Mouse (Mus musculus): Measurements from ENCODE around the gene Gltp. TPM values are rescaled to one million over a fixed set of nuclear protein-coding genes. Genes with fewer than 3 reads are reported as not detected.

Gltp gene
- polyA plus RNA-seq, 1 experiment from 2014 or later, result 26.9 TPM

- no peaks in the 10 kb centered on the region for H3K9me3 ChIP-seq (ENCODE audit: control insufficient read depth, low read length)
- H3K4me3 ChIP-seq (ENCODE audit: low read depth, low read length), result no peak overlapping the region
- peaks cover 7% of the 10 kb centered on the region for H3K4me1 ChIP-seq (ENCODE audit: control insufficient read depth, insufficient read depth, low read length)
- no peak overlapping the region for H3K27ac ChIP-seq (ENCODE audit: low read depth, low read length)
- H3K27me3 ChIP-seq (ENCODE audit: control insufficient read depth, insufficient read depth, low read length), result no peaks in the 10 kb centered on the region
- WGBS, result 94% methylated on average over 21 of the region's 21 CpGs
- H3K36me3 ChIP-seq (ENCODE audit: control insufficient read depth, insufficient read depth, low read length), result peaks cover 25% of the 10 kb centered on the region
- ATAC-seq (ENCODE audit: low read depth), result no peak
- H3K9ac ChIP-seq (replicated peaks; ENCODE audit: low read depth, low read length), result no peak overlapping the region
- no peak overlapping the region for H3K4me2 ChIP-seq (ENCODE audit: low read depth, low read length)
These were observed 18.6 kb upstream of the Gltp start for GRCm38 (mm10) chr5:114709357-114709756.

DNA sequence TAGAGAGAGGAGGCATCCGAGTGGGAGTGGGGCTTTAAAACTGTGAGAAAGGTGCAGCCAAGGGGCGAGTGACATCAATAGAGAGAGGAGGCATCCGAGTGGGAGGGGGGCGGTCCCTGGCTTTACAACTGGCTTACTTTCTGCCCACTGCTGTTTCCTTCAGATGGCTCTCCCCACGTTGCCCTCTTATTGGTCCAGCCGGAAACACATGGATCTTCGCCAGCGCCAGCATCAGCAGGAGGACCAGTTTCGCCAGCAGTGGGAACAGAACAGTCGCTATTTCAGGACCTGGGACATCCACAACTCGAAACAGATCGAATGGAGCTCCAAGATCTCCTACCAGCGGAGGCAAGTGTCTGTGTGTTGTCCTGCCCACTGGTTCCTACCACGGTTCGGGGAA is 17.7 kb upstream of the Gltp start:
- ATAC-seq (ENCODE audit: low read depth), result no peak
- Histone ChIP-seq H3K4me1 (ENCODE audit: control insufficient read depth, insufficient read depth, low read length) (peaks cover 7% of the 10 kb centered on the region), H3K4me2 (ENCODE audit: low read depth, low read length) (peak overlapping the region; percentile 58), H3K36me3 (ENCODE audit: control insufficient read depth, insufficient read depth, low read length) (peaks cover 17% of the 10 kb centered on the region), H3K27ac (ENCODE audit: low read depth, low read length) (no peak overlapping the region), H3K27me3 (ENCODE audit: control insufficient read depth, insufficient read depth, low read length) (no peaks in the 10 kb centered on the region), H3K9ac (replicated peaks; ENCODE audit: low read depth, low read length) (no peak overlapping the region), H3K4me3 (ENCODE audit: low read depth, low read length) (peak overlapping the region; percentile 75), H3K9me3 (ENCODE audit: control insufficient read depth, low read length) (no peaks in the 10 kb centered on the region)
- WGBS, result 48% methylated on average over 15 of the region's 15 CpGs

GRCm38 (mm10) chr5:114707265-114708068 is 16.7 kb upstream of the Gltp start, which contains the start of gene Tchp:
Gene Tchp (plus strand): TSS chr5:114707760.
- peak; percentile 89 for ATAC-seq (ENCODE audit: low read depth)
- Histone ChIP-seq H3K9ac (replicated peaks; ENCODE audit: low read depth, low read length) (peak within 1 kb of the TSS; percentile 61), H3K9me3 (ENCODE audit: control insufficient read depth, low read length) (no peaks in the 10 kb centered on the region), H3K4me2 (ENCODE audit: low read depth, low read length) (peak within 1 kb of the TSS; percentile 58), H3K27me3 (ENCODE audit: control insufficient read depth, insufficient read depth, low read length) (no peaks in the 10 kb centered on the region), H3K27ac (ENCODE audit: low read depth, low read length) (no peak within 1 kb of the TSS), H3K36me3 (ENCODE audit: control insufficient read depth, insufficient read depth, low read length) (peaks cover 14% of the 10 kb centered on the region), H3K4me1 (ENCODE audit: control insufficient read depth, insufficient read depth, low read length) (peaks cover 7% of the 10 kb centered on the region), H3K4me3 (ENCODE audit: low read depth, low read length) (peak within 1 kb of the TSS; percentile 75)
- WGBS, result 3% methylated on average over 49 of the region's 49 CpGs

GRCm38 (mm10) chr5:114702403-114703392 is 11.9 kb upstream of the Gltp start:
- no peaks in the 10 kb centered on the region for H3K36me3 ChIP-seq (ENCODE audit: control insufficient read depth, insufficient read depth, low read length)
- H3K4me1 ChIP-seq (ENCODE audit: control insufficient read depth, insufficient read depth, low read length), result no peaks in the 10 kb centered on the region
- no peaks in the 10 kb centered on the region for H3K27me3 ChIP-seq (ENCODE audit: control insufficient read depth, insufficient read depth, low read length)
- WGBS, result 64% methylated on average over 14 of the region's 14 CpGs
- H3K9ac ChIP-seq (replicated peaks; ENCODE audit: low read depth, low read length), result no peak overlapping the region
- no peak for ATAC-seq (ENCODE audit: low read depth)
- H3K4me2 ChIP-seq (ENCODE audit: low read depth, low read length), result no peak overlapping the region
- H3K4me3 ChIP-seq (ENCODE audit: low read depth, low read length), result no peak overlapping the region
- H3K9me3 ChIP-seq (ENCODE audit: control insufficient read depth, low read length), result no peaks in the 10 kb centered on the region
- no peak overlapping the region for H3K27ac ChIP-seq (ENCODE audit: low read depth, low read length)

GRCm38 (mm10) chr5:114699015-114699414 is 8.2 kb upstream of the Gltp start:
- Histone ChIP-seq H3K27me3 (ENCODE audit: control insufficient read depth, insufficient read depth, low read length) (no peaks in the 10 kb centered on the region), H3K9ac (replicated peaks; ENCODE audit: low read depth, low read length) (no peak overlapping the region), H3K27ac (ENCODE audit: low read depth, low read length) (no peak overlapping the region), H3K4me2 (ENCODE audit: low read depth, low read length) (no peak overlapping the region), H3K36me3 (ENCODE audit: control insufficient read depth, insufficient read depth, low read length) (no peaks in the 10 kb centered on the region), H3K4me3 (ENCODE audit: low read depth, low read length) (no peak overlapping the region), H3K4me1 (ENCODE audit: control insufficient read depth, insufficient read depth, low read length) (no peaks in the 10 kb centered on the region), H3K9me3 (ENCODE audit: control insufficient read depth, low read length) (no peaks in the 10 kb centered on the region)
- 61% methylated on average over 7 of the region's 7 CpGs for WGBS
- ATAC-seq (ENCODE audit: low read depth), result no peak

DNA sequence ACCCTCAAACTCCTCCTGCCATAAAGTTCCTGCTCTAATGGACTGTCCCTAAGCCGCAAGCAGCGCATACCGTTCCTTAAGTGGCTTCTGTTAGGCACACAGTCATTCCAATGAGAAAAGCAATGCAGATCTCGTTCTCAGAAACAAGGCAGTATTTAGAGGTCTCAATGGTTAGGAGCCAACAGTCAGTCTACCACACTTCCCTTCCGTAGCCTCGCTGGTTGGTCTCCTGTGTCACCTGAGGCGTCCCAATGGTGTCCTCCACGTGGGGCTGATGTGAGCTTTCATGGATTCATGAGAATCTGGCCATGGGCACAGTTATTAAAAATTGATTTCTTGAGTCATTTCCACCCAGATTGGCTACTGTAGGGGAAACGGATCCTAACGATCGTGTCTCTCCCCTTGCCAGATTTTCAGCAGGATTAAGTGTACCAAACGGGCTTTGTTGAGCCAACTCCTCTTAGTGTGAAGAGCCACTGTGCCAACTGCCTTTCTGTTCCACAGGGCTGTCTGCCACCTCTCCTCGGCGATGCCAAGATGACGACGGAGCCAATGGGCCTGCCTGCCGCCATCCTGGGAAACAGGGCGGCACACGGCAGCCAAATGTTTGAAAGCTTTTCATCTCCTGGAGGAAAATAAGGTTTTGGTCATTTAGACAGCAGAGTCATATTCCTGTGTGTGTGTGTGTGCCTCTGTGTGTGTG is 7.4 kb upstream of the Gltp start:
- Histone ChIP-seq H3K9ac (replicated peaks; ENCODE audit: low read depth, low read length) (no peak overlapping the region), H3K4me1 (ENCODE audit: control insufficient read depth, insufficient read depth, low read length) (no peaks in the 10 kb centered on the region), H3K4me2 (ENCODE audit: low read depth, low read length) (no peak overlapping the region), H3K27ac (ENCODE audit: low read depth, low read length) (no peak overlapping the region), H3K36me3 (ENCODE audit: control insufficient read depth, insufficient read depth, low read length) (no peaks in the 10 kb centered on the region), H3K4me3 (ENCODE audit: low read depth, low read length) (no peak overlapping the region), H3K27me3 (ENCODE audit: control insufficient read depth, insufficient read depth, low read length) (no peaks in the 10 kb centered on the region), H3K9me3 (ENCODE audit: control insufficient read depth, low read length) (no peaks in the 10 kb centered on the region)
- WGBS, result 86% methylated on average over 19 of the region's 19 CpGs
- no peak for ATAC-seq (ENCODE audit: low read depth)

- whole genome bisulfite sequencing, result 84% methylated on average over 17 of the region's 17 CpGs
- H3K27ac ChIP-seq (ENCODE audit: low read depth, low read length), result no peak overlapping the region
- H3K4me2 ChIP-seq (ENCODE audit: low read depth, low read length), result no peak overlapping the region
- no peaks in the 10 kb centered on the region for H3K9me3 ChIP-seq (ENCODE audit: control insufficient read depth, low read length)
- H3K27me3 ChIP-seq (ENCODE audit: control insufficient read depth, insufficient read depth, low read length), result no peaks in the 10 kb centered on the region
- H3K36me3 ChIP-seq (ENCODE audit: control insufficient read depth, insufficient read depth, low read length), result no peaks in the 10 kb centered on the region
- no peak overlapping the region for H3K9ac ChIP-seq (replicated peaks; ENCODE audit: low read depth, low read length)
- no peaks in the 10 kb centered on the region for H3K4me1 ChIP-seq (ENCODE audit: control insufficient read depth, insufficient read depth, low read length)
- no peak for ATAC-seq (ENCODE audit: low read depth)
- no peak overlapping the region for H3K4me3 ChIP-seq (ENCODE audit: low read depth, low read length)
These were observed 6.2 kb upstream of the Gltp start for GRCm38 (mm10) chr5:114696939-114697338.

DNA sequence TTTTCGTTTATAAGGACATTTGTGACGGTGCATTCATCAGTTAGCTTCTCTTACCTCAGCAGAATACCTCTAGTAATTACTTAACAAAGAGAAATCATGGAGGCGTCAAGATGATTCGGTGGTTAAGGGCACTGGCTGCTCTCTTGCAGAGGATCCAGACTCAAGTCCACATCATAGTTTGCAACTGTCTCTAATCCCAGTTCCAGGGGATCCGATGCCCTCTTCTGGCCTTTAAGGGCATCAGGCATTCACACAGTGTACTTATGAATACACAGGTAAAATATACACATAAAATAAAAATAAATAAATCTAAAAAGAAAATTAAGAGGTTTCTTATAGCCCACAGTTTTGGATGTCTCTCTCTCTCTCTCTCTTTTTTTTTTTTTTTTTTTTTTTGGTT is 5.0 kb upstream of the Gltp start:
- Histone ChIP-seq H3K4me3 (ENCODE audit: low read depth, low read length) (no peak overlapping the region), H3K27ac (ENCODE audit: low read depth, low read length) (no peak overlapping the region), H3K4me1 (ENCODE audit: control insufficient read depth, insufficient read depth, low read length) (no peaks in the 10 kb centered on the region), H3K9ac (replicated peaks; ENCODE audit: low read depth, low read length) (no peak overlapping the region), H3K36me3 (ENCODE audit: control insufficient read depth, insufficient read depth, low read length) (no peaks in the 10 kb centered on the region), H3K9me3 (ENCODE audit: control insufficient read depth, low read length) (no peaks in the 10 kb centered on the region), H3K4me2 (ENCODE audit: low read depth, low read length) (no peak overlapping the region), H3K27me3 (ENCODE audit: control insufficient read depth, insufficient read depth, low read length) (no peaks in the 10 kb centered on the region)
- WGBS, result 75% methylated on average over 5 of the region's 5 CpGs
- ATAC-seq (ENCODE audit: low read depth), result no peak

Measured in neural tube, embryonic 14.5 days (tissue).